8 mouse cellular contexts compared by ENCODE assay signal in the genomic region with DNA sequence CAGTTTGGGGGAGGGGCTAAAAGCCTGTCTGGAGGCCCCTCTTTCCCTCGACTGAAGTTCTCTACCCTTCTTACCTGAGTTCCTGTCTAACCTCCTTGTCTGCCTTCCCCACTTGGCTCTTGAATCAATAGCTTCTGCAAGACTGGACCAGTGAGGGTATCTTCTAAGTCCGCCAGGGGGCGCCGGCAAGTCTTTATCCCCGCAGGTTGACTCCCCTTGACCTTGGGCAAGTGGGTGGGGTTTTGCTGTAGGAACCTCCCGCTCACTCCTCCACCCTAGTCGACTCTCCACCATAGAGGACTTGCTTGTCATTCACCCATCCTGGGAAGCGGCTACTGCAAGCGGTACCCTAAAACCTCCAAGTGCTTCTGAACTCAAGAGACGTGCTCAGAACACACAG. TPM values are rescaled to one million over a fixed set of nuclear protein-coding genes. Genes with fewer than 3 reads are reported as not detected.
DNase-seq lines count a peak whose midpoint lies in the region; ATAC-seq and TF ChIP-seq lines count a peak whose summit lies in the region.
"Had no signal": no experiment of that assay in that cellular context is flagged by ENCODE, and none has a peak within 500 bp of the region (broad histone marks: within the 10 kb centered on the region; RNA-seq: fewer than 3 reads in every experiment).

No protein-coding gene starts in this region.

- peak; percentile 91 for DNase-seq in MN1 (ENCODE audit: low spot score)
- peak; percentile 81 for DNase-seq in left cerebral cortex, adult 11 months (ENCODE audit: low spot score)
- DNase-seq in right cerebral cortex, postnatal 36 days (ENCODE audit: low spot score in 2 of 2): peak; percentile 64 to 72

- H3K27ac ChIP-seq in bone marrow, adult 2 months (ENCODE audit: control insufficient read depth, insufficient read depth, low read depth, low read length, poor library complexity): no peak overlapping the region
- H3K27ac ChIP-seq: midbrain, embryonic 12.5 days had no signal

- ATAC-seq in erythroblast, adult 5-6 weeks (replicated peaks; ENCODE audit: low FRiP score, poor library complexity, severe bottlenecking): peak; percentile 63
- ATAC-seq in hematopoietic stem cell, adult 5-6 weeks (replicated peaks in 1 of 2; ENCODE audit: insufficient read depth in 1 of 2, low FRiP score in 2 of 2, low TSS enrichment in 1 of 2, low read depth in 1 of 2, poor library complexity in 2 of 2, severe bottlenecking in 2 of 2): peak; percentile 65 to 80
- ATAC-seq in megakaryocyte progenitor cell, adult 5-6 weeks (replicated peaks; ENCODE audit: poor library complexity): peak; percentile 87

- H3K4me1 ChIP-seq in bone marrow, adult 2 months (ENCODE audit: control insufficient read depth, insufficient read depth, low read length): no peaks in the 10 kb centered on the region

- no peak for TF ChIP-seq POLR2A in bone marrow, adult 2 months (IDR thresholded peaks at IDR 0.05; ENCODE audit: borderline replicate concordance, control insufficient read depth, low read depth, low read length)

- WGBS in bone marrow, adult 2 months: 13% methylated on average over 10 of the region's 10 CpGs

- peak; percentile 68 for TF ChIP-seq CTCF in bone marrow, adult 2 months (IDR thresholded peaks at IDR 0.05; ENCODE audit: control insufficient read depth, insufficient read depth, low read length)

- H3K4me3 ChIP-seq in bone marrow, adult 2 months (replicated peaks; ENCODE audit: control insufficient read depth, low read depth, low read length): no peak overlapping the region
- H3K4me3 ChIP-seq: midbrain, embryonic 12.5 days had no signal

RNA-seq across cellular contexts. Expression of gene Cacna1i, which starts 2.4 kb away (rescaled TPM):
- 1.2 and 2.8 TPM in 2 replicates for polyA plus RNA-seq in bone marrow, adult 2 months (2011; ENCODE audit: insufficient read depth, insufficient read length, low replicate concordance, missing spikeins)
- not detected in 2 replicates for total RNA-seq in erythroblast, adult 5-6 weeks (2015; ENCODE audit: low replicate concordance)
- total RNA-seq in erythroblast, adult 5-6 weeks (2017; ENCODE audit: low replicate concordance): not detected in 2 replicates
- total RNA-seq in hematopoietic stem cell, adult 5-6 weeks (2017): not detected in 2 replicates
- not detected in 2 replicates for total RNA-seq in megakaryocyte progenitor cell, adult 5-6 weeks (2015)
- not detected in 2 replicates for total RNA-seq in megakaryocyte progenitor cell, adult 5-6 weeks (2017)

RNA-seq across cellular contexts. Expression of gene Rps19bp1, which starts 25.3 kb away (rescaled TPM):
- 21.3 and 53.7 TPM in 2 replicates for polyA plus RNA-seq in bone marrow, adult 2 months (2011; ENCODE audit: insufficient read depth, insufficient read length, low replicate concordance, missing spikeins)
- total RNA-seq in erythroblast, adult 5-6 weeks (2015; ENCODE audit: low replicate concordance): 15.4 and 16.5 TPM in 2 replicates
- 5.0 and 10.1 TPM in 2 replicates for total RNA-seq in erythroblast, adult 5-6 weeks (2017; ENCODE audit: low replicate concordance)
- 22.0 and 48.2 TPM in 2 replicates for total RNA-seq in hematopoietic stem cell, adult 5-6 weeks (2017)
- total RNA-seq in megakaryocyte progenitor cell, adult 5-6 weeks (2015): 65.0 and 68.9 TPM in 2 replicates
- 19.5 and 43.8 TPM in 2 replicates for total RNA-seq in megakaryocyte progenitor cell, adult 5-6 weeks (2017)

RNA-seq across cellular contexts. Expression of gene Atf4, which starts 34.5 kb away (rescaled TPM):
- polyA plus RNA-seq in bone marrow, adult 2 months (2011; ENCODE audit: insufficient read depth, insufficient read length, low replicate concordance, missing spikeins): 248 and 280 TPM in 2 replicates
- 86.3 and 108 TPM in 2 replicates for total RNA-seq in erythroblast, adult 5-6 weeks (2015; ENCODE audit: low replicate concordance)
- 148 and 150 TPM in 2 replicates for total RNA-seq in erythroblast, adult 5-6 weeks (2017; ENCODE audit: low replicate concordance)
- 332 and 415 TPM in 2 replicates for total RNA-seq in hematopoietic stem cell, adult 5-6 weeks (2017)
- 218 and 306 TPM in 2 replicates for total RNA-seq in megakaryocyte progenitor cell, adult 5-6 weeks (2015)
- 305 and 370 TPM in 2 replicates for total RNA-seq in megakaryocyte progenitor cell, adult 5-6 weeks (2017)

RNA-seq across cellular contexts. Expression of gene AC140267.1, which starts 53.8 kb away (rescaled TPM):
- polyA plus RNA-seq in bone marrow, adult 2 months (2011; ENCODE audit: insufficient read depth, insufficient read length, low replicate concordance, missing spikeins): not detected in 2 replicates
- not detected in 2 replicates for total RNA-seq in erythroblast, adult 5-6 weeks (2015; ENCODE audit: low replicate concordance)
- total RNA-seq in erythroblast, adult 5-6 weeks (2017; ENCODE audit: low replicate concordance): not detected in 2 replicates
- total RNA-seq in hematopoietic stem cell, adult 5-6 weeks (2017): not detected in 2 replicates
- 1.6 and 8.0 TPM in 2 replicates for total RNA-seq in megakaryocyte progenitor cell, adult 5-6 weeks (2015)
- not detected in 2 replicates for total RNA-seq in megakaryocyte progenitor cell, adult 5-6 weeks (2017)

RNA-seq across cellular contexts. Expression of gene Mief1, which starts 55.6 kb away (rescaled TPM):
- polyA plus RNA-seq in bone marrow, adult 2 months (2011; ENCODE audit: insufficient read depth, insufficient read length, low replicate concordance, missing spikeins): 11.5 and 16.3 TPM in 2 replicates
- total RNA-seq in erythroblast, adult 5-6 weeks (2015; ENCODE audit: low replicate concordance): 6.5 and 7.7 TPM in 2 replicates
- total RNA-seq in erythroblast, adult 5-6 weeks (2017; ENCODE audit: low replicate concordance): 17.8 and 18.8 TPM in 2 replicates
- total RNA-seq in hematopoietic stem cell, adult 5-6 weeks (2017): 25.9 and 28.0 TPM in 2 replicates
- 18.0 and 18.2 TPM in 2 replicates for total RNA-seq in megakaryocyte progenitor cell, adult 5-6 weeks (2015)
- total RNA-seq in megakaryocyte progenitor cell, adult 5-6 weeks (2017): 21.4 and 25.7 TPM in 2 replicates
